Mouse (Mus musculus) neural tube, embryonic 12.5 days (tissue): ENCODE measurements around the gene Hsp90aa1. TPM values are rescaled to one million over a fixed set of nuclear protein-coding genes. Genes with fewer than 3 reads are reported as not detected.
"Not testable (repeated sequence)": the region's sequence is repeated elsewhere in the genome, so short reads cannot be mapped to it uniquely, and the experiment has no call there.

Experiments used
- ATAC-seq: fragments of 200-750 bp; cut with Nextera tagmentation; 2 replicates; pipeline ENCODE4 v1.8.0; 2017; ENCODE audit warnings: low read depth, mild to moderate bottlenecking, moderate TSS enrichment, moderate library complexity; ENCODE audit not compliant: low FRiP score
- H3K27ac ChIP-seq: fragments of 300-500 bp; sonication (generic); 2 replicates; pipeline ENCODE4 v1.5.1; 2016
- H3K27me3 ChIP-seq: fragments of 300-500 bp; sonication (generic); replicated peaks from 2 replicates; pipeline ENCODE4 v1.6.1; 2016; ENCODE audit warnings: mild to moderate bottlenecking
- H3K36me3 ChIP-seq: fragments of 300-500 bp; sonication (generic); 2 replicates; pipeline ENCODE4 v1.6.1; 2016; ENCODE audit warnings: mild to moderate bottlenecking
- H3K4me1 ChIP-seq: fragments of 300-500 bp; sonication (generic); 2 replicates; pipeline ENCODE4 v1.6.1; 2016
- H3K4me2 ChIP-seq: fragments of 300-500 bp; sonication (generic); replicated peaks from 2 replicates; pipeline ENCODE4 v1.6.1; 2016; ENCODE audit warnings: mild to moderate bottlenecking
- H3K4me3 ChIP-seq: fragments of 300-500 bp; sonication (generic); 2 replicates; pipeline ENCODE4 v1.5.1; 2016
- H3K9ac ChIP-seq: fragments of 300-500 bp; sonication (generic); 2 replicates; pipeline ENCODE4 v1.6.1; 2016; ENCODE audit warnings: mild to moderate bottlenecking
- H3K9me3 ChIP-seq: fragments of 300-500 bp; sonication (generic); 2 replicates; pipeline ENCODE4 v1.6.1; 2016; ENCODE audit warnings: mild to moderate bottlenecking
- WGBS: fragments of 180-500 bp; shearing (Covaris S2); methylation state at CpG from one replicate; pipeline ENCODE4 v1.1.7; 2016; 5-methylcytosine and 5-hydroxymethylcytosine counted together
- polyA plus RNA-seq: library from polyadenylated mRNA; unstranded; fragments of >200 nt; fragmentation: Nextera tagmentation; extraction: Ambion mirVana; gene quantifications from 2 replicates; pipeline ENCODE4 v1.2.1, GENCODE M21; 2016

Hsp90aa1 gene
- polyA plus RNA-seq, 1 experiment from 2014 or later = 1,156 TPM

GRCm38 (mm10) chr12:110713784-110714183, 11.3 kb upstream of the Hsp90aa1 start:
- ATAC-seq = no peak
- Histone ChIP-seq H3K9ac (no peak overlapping the region), H3K36me3 (no peaks in the 10 kb centered on the region), H3K4me3 (no peak overlapping the region), H3K27me3 (no peaks in the 10 kb centered on the region), H3K4me1 (no peaks in the 10 kb centered on the region), H3K9me3 (no peaks in the 10 kb centered on the region), H3K27ac (no peak overlapping the region), H3K4me2 (no peak overlapping the region)
- WGBS = 96% methylated on average over 6 of the region's 6 CpGs

GRCm38 (mm10) chr12:110711270-110711669, 8.7 kb upstream of the Hsp90aa1 start:
- Histone ChIP-seq H3K9me3 (no peaks in the 10 kb centered on the region), H3K36me3 (no peaks in the 10 kb centered on the region), H3K4me2 (no peak overlapping the region), H3K9ac (no peak overlapping the region), H3K27ac (no peak overlapping the region), H3K27me3 (no peaks in the 10 kb centered on the region), H3K4me1 (peaks cover 8% of the 10 kb centered on the region), H3K4me3 (no peak overlapping the region)
- no peak for ATAC-seq
- WGBS = 76% methylated on average over 5 of the region's 5 CpGs

DNA sequence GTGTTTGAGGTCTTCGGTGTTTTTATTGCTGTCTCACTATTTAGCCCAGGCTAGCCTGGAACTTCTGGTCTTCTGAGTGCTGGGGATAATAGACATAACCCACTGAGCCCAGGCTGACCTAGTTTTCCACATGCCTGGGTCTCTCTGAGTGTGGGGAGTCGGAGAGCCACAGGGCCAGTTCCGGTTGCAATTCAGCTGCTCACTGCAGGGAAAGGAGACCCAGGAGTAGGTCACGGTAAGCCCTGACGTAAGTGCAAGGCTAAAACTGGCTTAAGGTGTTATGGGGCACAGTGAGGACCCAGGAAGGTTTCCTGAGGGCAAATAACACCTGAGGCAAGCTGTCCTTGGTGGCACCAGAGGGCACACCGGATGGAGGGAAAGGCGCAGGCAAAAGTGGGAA, 4.9 kb upstream of the Hsp90aa1 start:
- H3K4me1 ChIP-seq = peaks cover 10% of the 10 kb centered on the region
- no peaks in the 10 kb centered on the region for H3K36me3 ChIP-seq
- H3K4me2 ChIP-seq = no peak overlapping the region
- H3K27ac ChIP-seq = no peak overlapping the region
- no peaks in the 10 kb centered on the region for H3K27me3 ChIP-seq
- H3K4me3 ChIP-seq = no peak overlapping the region
- ATAC-seq = no peak
- H3K9ac ChIP-seq = no peak overlapping the region
- WGBS = 92% methylated on average over 7 of the region's 7 CpGs
- no peaks in the 10 kb centered on the region for H3K9me3 ChIP-seq

DNA sequence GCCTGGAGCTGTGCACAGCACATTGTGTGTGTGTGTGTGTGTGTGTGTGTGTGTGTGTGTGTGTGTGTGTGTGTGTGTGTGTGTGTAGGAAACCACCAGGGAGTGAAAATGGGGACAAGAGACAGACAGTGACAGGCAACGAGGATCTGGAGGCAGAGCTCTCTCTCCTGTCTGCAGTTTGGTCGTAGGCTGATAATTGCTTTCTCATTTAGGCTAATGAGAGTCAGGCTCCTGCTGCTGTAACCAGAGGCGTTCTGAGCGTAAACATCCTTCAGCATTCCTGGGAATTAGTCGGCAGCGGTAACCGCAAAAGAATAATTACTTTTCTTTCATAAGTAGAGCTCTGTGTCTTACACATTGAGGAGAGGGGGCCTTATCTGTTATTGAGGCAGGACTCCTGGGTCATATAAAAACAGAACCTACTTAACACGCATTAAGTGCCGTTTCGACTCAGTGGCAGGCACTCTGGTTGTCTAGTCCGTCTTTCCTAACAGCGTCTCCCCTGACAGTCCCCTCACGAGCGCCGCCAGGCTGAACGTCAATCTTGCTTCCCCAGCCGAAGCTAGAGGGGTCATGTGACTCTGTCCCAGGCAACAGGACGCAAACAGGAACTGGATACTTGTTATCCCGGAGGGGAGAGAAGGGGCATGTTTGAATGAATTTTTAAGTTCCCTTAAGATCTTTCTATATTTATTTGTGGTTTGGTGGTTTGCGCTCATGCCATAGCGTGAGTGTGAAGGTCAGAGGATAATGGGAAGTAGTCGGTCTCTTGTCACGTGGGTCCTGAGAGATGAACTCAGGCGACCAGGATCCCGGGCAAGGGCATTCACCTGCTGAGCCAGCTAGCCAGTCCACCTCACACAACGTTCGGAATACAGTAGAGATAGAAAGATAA, 4.1 kb upstream of the Hsp90aa1 start:
- Histone ChIP-seq H3K36me3 (no peaks in the 10 kb centered on the region), H3K4me3 (peak overlapping the region; percentile 33), H3K9ac (0 out of 2 replicates have a peak overlapping the region, but pooled peaks have one; percentile 19), H3K4me2 (peak overlapping the region; percentile 57), H3K9me3 (no peaks in the 10 kb centered on the region), H3K27ac (no peak overlapping the region), H3K27me3 (no peaks in the 10 kb centered on the region), H3K4me1 (peaks cover 10% of the 10 kb centered on the region)
- 1% methylated on average over 27 of the region's 27 CpGs for WGBS
- ATAC-seq = peak; percentile 76; the same call in 1 of the 2 replicates

GRCm38 (mm10) chr12:110705419-110705818, 2.9 kb upstream of the Hsp90aa1 start:
- not testable (repeated sequence) for H3K4me2 ChIP-seq, H3K36me3 ChIP-seq, H3K9ac ChIP-seq, H3K4me1 ChIP-seq, H3K4me3 ChIP-seq, H3K27ac ChIP-seq, H3K9me3 ChIP-seq, H3K27me3 ChIP-seq, ATAC-seq
- 79% methylated on average over 4 of the region's 4 CpGs for WGBS

GRCm38 (mm10) chr12:110703682-110704081, 1.2 kb upstream of the Hsp90aa1 start:
- H3K4me1 ChIP-seq = peaks cover 10% of the 10 kb centered on the region
- H3K27me3 ChIP-seq = no peaks in the 10 kb centered on the region
- H3K9me3 ChIP-seq = no peaks in the 10 kb centered on the region
- no peak overlapping the region for H3K4me2 ChIP-seq
- no peak overlapping the region for H3K9ac ChIP-seq
- H3K36me3 ChIP-seq = no peaks in the 10 kb centered on the region
- no peak overlapping the region for H3K27ac ChIP-seq
- no peak for ATAC-seq
- WGBS = 69% methylated on average over 7 of the region's 7 CpGs
- no peak overlapping the region for H3K4me3 ChIP-seq

DNA sequence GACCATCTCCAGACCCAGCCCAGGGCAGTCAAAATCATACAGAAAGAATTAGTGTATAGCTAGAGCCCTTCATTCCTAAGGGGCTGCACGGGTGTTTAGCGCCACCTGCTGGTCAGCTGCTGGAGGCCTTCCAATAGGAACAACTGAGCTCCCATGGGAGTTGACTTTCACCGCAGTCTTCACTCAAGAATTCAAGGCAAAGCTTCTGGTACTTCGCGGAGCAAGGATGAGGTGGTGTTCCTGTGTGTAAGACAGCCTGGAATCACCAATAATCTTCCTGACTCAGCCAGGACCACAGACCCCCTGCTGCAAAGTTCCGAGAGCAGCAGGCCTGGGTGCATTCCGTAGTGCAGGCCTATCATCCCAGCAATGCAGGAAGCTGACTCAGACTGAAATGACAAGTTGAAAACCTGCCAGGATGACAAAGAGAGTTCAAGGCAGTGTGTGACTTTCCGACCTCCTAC, 512 bp upstream of the Hsp90aa1 start:
- H3K9ac ChIP-seq = no peak overlapping the region
- WGBS = 36% methylated on average over 8 of the region's 8 CpGs
- peaks cover 10% of the 10 kb centered on the region for H3K4me1 ChIP-seq
- H3K4me2 ChIP-seq = no peak overlapping the region
- H3K27ac ChIP-seq = no peak overlapping the region
- H3K4me3 ChIP-seq = no peak overlapping the region
- no peaks in the 10 kb centered on the region for H3K27me3 ChIP-seq
- peak; percentile 48; the same call in 1 of the 2 replicates for ATAC-seq
- H3K36me3 ChIP-seq = no peaks in the 10 kb centered on the region
- H3K9me3 ChIP-seq = no peaks in the 10 kb centered on the region

GRCm38 (mm10) chr12:110701363-110701762, 1.2 kb downstream of the Hsp90aa1 start:
- ATAC-seq, H3K9ac ChIP-seq: not testable (repeated sequence)

GRCm38 (mm10) chr12:110700730-110701129, 1.8 kb downstream of the Hsp90aa1 start:
- Histone ChIP-seq H3K4me1 (peaks cover 3% of the 10 kb centered on the region; the same call in 1 of the 2 replicates), H3K9me3 (no peaks in the 10 kb centered on the region), H3K27me3 (no peaks in the 10 kb centered on the region), H3K9ac (0 out of 2 replicates have a peak overlapping the region, but pooled peaks have one; percentile 10), H3K4me3 (no peak overlapping the region), H3K36me3 (no peaks in the 10 kb centered on the region), H3K27ac (no peak overlapping the region), H3K4me2 (no peak overlapping the region)
- WGBS = 61% methylated on average over 2 of the region's 2 CpGs
- no peak for ATAC-seq

More at GRCm38 (mm10) chr12:110701363-110701762, 1.2 kb downstream of the Hsp90aa1 start:
- not testable (repeated sequence) for H3K27ac ChIP-seq, H3K4me2 ChIP-seq, H3K9me3 ChIP-seq, H3K27me3 ChIP-seq, H3K4me1 ChIP-seq, H3K36me3 ChIP-seq, H3K4me3 ChIP-seq
- 41% methylated on average over 3 of the region's 3 CpGs for WGBS

DNA sequence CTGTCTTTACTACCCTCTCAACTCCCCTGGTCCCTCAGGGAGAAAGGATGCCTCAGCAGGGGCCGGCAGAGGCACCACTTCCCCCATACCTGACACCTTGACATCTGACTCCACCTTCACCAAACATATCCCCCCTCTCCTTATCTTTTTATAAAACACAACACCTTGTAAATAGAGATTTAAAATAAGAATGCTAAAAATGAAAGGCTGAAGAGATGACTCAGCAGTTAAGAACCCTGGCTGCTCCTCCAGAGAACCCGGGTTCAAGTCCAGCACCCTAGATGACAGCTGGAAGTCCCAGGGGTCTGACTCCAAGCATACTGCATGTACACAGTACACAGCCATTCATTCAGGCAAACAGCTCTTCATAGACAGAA, 3.4 kb downstream of the Hsp90aa1 start:
- Histone ChIP-seq H3K27ac (no peak overlapping the region), H3K4me2 (0 out of 2 replicates have a peak overlapping the region, but pooled peaks have one; percentile 5), H3K36me3 (peaks cover 7% of the 10 kb centered on the region), H3K4me3 (no peak overlapping the region), H3K9me3 (no peaks in the 10 kb centered on the region), H3K4me1 (peaks cover 11% of the 10 kb centered on the region), H3K27me3 (no peaks in the 10 kb centered on the region), H3K9ac (no peak overlapping the region)
- no peak for ATAC-seq
- WGBS = 57% methylated on average over 2 of the region's 2 CpGs

GRCm38 (mm10) chr12:110698523-110699170, 3.9 kb downstream of the Hsp90aa1 start:
- no peak overlapping the region for H3K27ac ChIP-seq
- no peak for ATAC-seq
- H3K4me3 ChIP-seq = no peak overlapping the region
- no peaks in the 10 kb centered on the region for H3K27me3 ChIP-seq
- no peak overlapping the region for H3K9ac ChIP-seq
- peaks cover 12% of the 10 kb centered on the region for H3K4me1 ChIP-seq
- 0 out of 2 replicates have a peak overlapping the region, but pooled peaks have one; percentile 5 for H3K4me2 ChIP-seq
- 46% methylated on average over 15 of the region's 15 CpGs for WGBS
- H3K36me3 ChIP-seq = peaks cover 10% of the 10 kb centered on the region
- no peaks in the 10 kb centered on the region for H3K9me3 ChIP-seq

DNA sequence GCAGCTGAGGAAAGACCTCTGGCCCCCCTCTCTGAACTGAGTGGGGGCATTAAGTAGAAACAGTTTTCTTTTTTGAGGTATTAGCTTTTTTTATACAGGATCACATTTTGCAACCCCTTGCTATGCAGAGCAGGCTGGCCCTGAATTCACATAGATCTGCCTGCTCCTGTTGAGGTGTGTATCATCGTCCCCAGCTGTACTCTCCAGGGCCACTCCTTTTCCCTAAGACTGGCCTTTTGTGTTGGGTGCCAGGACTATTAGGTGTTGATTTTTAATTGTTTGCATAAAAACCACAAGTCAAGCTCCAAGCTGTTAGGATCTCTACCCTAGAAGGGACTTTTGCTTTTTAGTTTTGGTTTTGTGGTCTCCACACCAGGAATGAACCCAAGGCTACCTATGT, 4.4 kb downstream of the Hsp90aa1 start:
- WGBS = 80% methylated on average over 1 of the region's 1 CpGs
- no peaks in the 10 kb centered on the region for H3K27me3 ChIP-seq
- no peak overlapping the region for H3K9ac ChIP-seq
- peaks cover 12% of the 10 kb centered on the region for H3K4me1 ChIP-seq
- H3K4me2 ChIP-seq = no peak overlapping the region
- H3K36me3 ChIP-seq = peaks cover 13% of the 10 kb centered on the region
- H3K4me3 ChIP-seq = no peak overlapping the region
- ATAC-seq = no peak
- H3K27ac ChIP-seq = no peak overlapping the region
- no peaks in the 10 kb centered on the region for H3K9me3 ChIP-seq
